Comparison of ENCODE assay signal across 18 mouse cellular contexts in genomic region chr7:137648621-137649020, GRCm38 (mm10).
"Had no signal": no experiment of that assay in that cellular context is flagged by ENCODE, and none has a peak within 500 bp of the region (broad histone marks: within the 10 kb centered on the region; RNA-seq: fewer than 3 reads in every experiment).

No protein-coding gene starts in this region.

- H3K4me3 ChIP-seq: lung, embryonic 15.5 days; megakaryocyte, embryonic 14.5 days; midbrain, embryonic 13.5 days; midbrain, embryonic 15.5 days; neural tube, embryonic 12.5 days had no signal

- H3K4me2 ChIP-seq: lung, embryonic 15.5 days; midbrain, embryonic 11.5 days; midbrain, embryonic 13.5 days; midbrain, embryonic 15.5 days; neural tube, embryonic 12.5 days had no signal

- H3K9ac ChIP-seq: liver, postnatal 0 days; lung, embryonic 15.5 days; midbrain, embryonic 13.5 days; midbrain, embryonic 15.5 days; neural tube, embryonic 12.5 days had no signal

- ATAC-seq: liver, postnatal 0 days; lung, postnatal 0 days; midbrain, embryonic 13.5 days; midbrain, embryonic 15.5 days had no signal

- H3K27me3 ChIP-seq: lung, embryonic 15.5 days; megakaryocyte, embryonic 14.5 days; midbrain, embryonic 13.5 days; midbrain, embryonic 15.5 days; neural tube, embryonic 12.5 days had no signal

- DNase-seq: liver, postnatal 0 days; lung, adult 2 months; lung, postnatal 14 days; lung, postnatal 36 days; right cerebral cortex, postnatal 25 days; right cerebral cortex, postnatal 4 days; spleen, adult 18-20 months; thymus, adult 18-20 months; thymus, postnatal 14 days; thymus, postnatal 36 days had no signal

- H3K9me3 ChIP-seq: lung, embryonic 15.5 days; megakaryocyte, embryonic 14.5 days; midbrain, embryonic 13.5 days; midbrain, embryonic 15.5 days; neural tube, embryonic 12.5 days had no signal

- H3K27ac ChIP-seq: lung, embryonic 15.5 days; macrophage; midbrain, embryonic 13.5 days; midbrain, embryonic 15.5 days; neural tube, embryonic 12.5 days had no signal

- H3K36me3 ChIP-seq: lung, embryonic 15.5 days; midbrain, embryonic 13.5 days; midbrain, embryonic 15.5 days; neural tube, embryonic 12.5 days had no signal

- H3K4me1 ChIP-seq: lung, embryonic 15.5 days; megakaryocyte, embryonic 14.5 days; neural tube, embryonic 12.5 days had no signal
